10 mouse cellular contexts compared by ENCODE assay signal in genomic region chr2:58829981-58830742, GRCm38 (mm10). TPM values are rescaled to one million over a fixed set of nuclear protein-coding genes. Genes with fewer than 3 reads are reported as not detected.
DNase-seq lines count a peak whose midpoint lies in the region; ATAC-seq lines count a peak whose summit lies in the region.
"Had no signal": no experiment of that assay in that cellular context is flagged by ENCODE, and none has a peak within 500 bp of the region (broad histone marks: within the 10 kb centered on the region; RNA-seq: fewer than 3 reads in every experiment).

No protein-coding gene starts in this region.

- ATAC-seq in forebrain, embryonic 14.5 days = 0 out of 2 replicates have a peak, but pooled peaks have one; percentile 18
- ATAC-seq in forebrain, embryonic 11.5 days (replicated peaks; ENCODE audit: low FRiP score) = no peak
- ATAC-seq in erythroid progenitor cell, adult 5-6 weeks (replicated peaks; ENCODE audit: low FRiP score, poor library complexity, severe bottlenecking) = no peak

- H3K27ac ChIP-seq in forebrain, embryonic 14.5 days (ENCODE audit: low read depth, low read length) = no peak overlapping the region
- H3K27ac ChIP-seq in forebrain, embryonic 11.5 days (ENCODE audit: low read depth, low read length) = no peak overlapping the region

- H3K36me3 ChIP-seq in forebrain, embryonic 14.5 days (ENCODE audit: control insufficient read depth, insufficient read depth, low read length) = no peaks in the 10 kb centered on the region
- no peaks in the 10 kb centered on the region for H3K36me3 ChIP-seq in forebrain, embryonic 11.5 days (ENCODE audit: control insufficient read depth, insufficient read depth, low read length)

- no peaks in the 10 kb centered on the region for H3K27me3 ChIP-seq in forebrain, embryonic 14.5 days (replicated peaks; ENCODE audit: control insufficient read depth, insufficient read depth, low read length)
- H3K27me3 ChIP-seq in forebrain, embryonic 11.5 days (ENCODE audit: control insufficient read depth, insufficient read depth, low read length) = no peaks in the 10 kb centered on the region

- no peaks in the 10 kb centered on the region for H3K9me3 ChIP-seq in forebrain, embryonic 14.5 days (replicated peaks; ENCODE audit: control insufficient read depth, low read length)
- H3K9me3 ChIP-seq in forebrain, embryonic 11.5 days (ENCODE audit: control insufficient read depth, low read length) = no peaks in the 10 kb centered on the region

- H3K4me2 ChIP-seq in forebrain, embryonic 14.5 days (ENCODE audit: low read length) = no peak overlapping the region
- no peak overlapping the region for H3K4me2 ChIP-seq in forebrain, embryonic 11.5 days (ENCODE audit: low read depth, low read length, severe bottlenecking)

- DNase-seq in forebrain, embryonic 14.5 days (ENCODE audit: low spot score) = peak; percentile 27
- no peak for DNase-seq in forebrain, embryonic 11.5 days (ENCODE audit: low spot score)
- DNase-seq in testis, postnatal 14 days (ENCODE audit: low spot score) = peak; percentile 11
- DNase-seq in testis, postnatal 10 days (ENCODE audit: low spot score) = no peak
- peak; percentile 5 for DNase-seq in induced T-regulatory cell, adult 2 months (ENCODE audit: low read depth)
- peak; percentile 80 for DNase-seq in lung, postnatal 36 days
- no peak for DNase-seq in natural killer cell, adult 2 months (ENCODE audit: low spot score in 2 of 2)

- WGBS in forebrain, embryonic 14.5 days = 68% methylated on average over 7 of the region's 7 CpGs
- WGBS in forebrain, embryonic 11.5 days = 74% methylated on average over 7 of the region's 7 CpGs

- no peak overlapping the region for H3K9ac ChIP-seq in forebrain, embryonic 14.5 days (ENCODE audit: low read length)
- no peak overlapping the region for H3K9ac ChIP-seq in forebrain, embryonic 11.5 days (ENCODE audit: low read length)

- no peaks in the 10 kb centered on the region for H3K4me1 ChIP-seq in forebrain, embryonic 14.5 days (ENCODE audit: control insufficient read depth, insufficient read depth, low read length)
- H3K4me1 ChIP-seq in forebrain, embryonic 11.5 days (replicated peaks; ENCODE audit: control insufficient read depth, insufficient read depth, low read length) = no peaks in the 10 kb centered on the region

- H3K4me3 ChIP-seq in forebrain, embryonic 14.5 days (ENCODE audit: low read depth, low read length) = no peak overlapping the region
- H3K4me3 ChIP-seq in forebrain, embryonic 11.5 days (ENCODE audit: low read depth, low read length) = no peak overlapping the region

RNA-seq across cellular contexts. Expression of gene Gm11099, which starts 29.1 kb away (rescaled TPM):
- polyA plus RNA-seq in forebrain, embryonic 14.5 days (2014; fragmentation: Nextera tagmentation; extraction: Ambion mirVana) = not detected in 2 replicates
- polyA plus RNA-seq in forebrain, embryonic 11.5 days (2014; fragmentation: Nextera tagmentation; extraction: Ambion mirVana) = not detected in 2 replicates
- not detected in 2 replicates for total RNA-seq in erythroid progenitor cell, adult 5-6 weeks (2015; ENCODE audit: low replicate concordance)
- total RNA-seq in erythroid progenitor cell, adult 5-6 weeks (2017; ENCODE audit: low replicate concordance) = not detected in 2 replicates
- total RNA-seq: layer of hippocampus, adult 18-20 months; MEL had no signal

Comparison
In these comparisons a context has a peak if more than half of its experiments do, and no peak if none do; other contexts are left out.
1. DNase-seq: peak in forebrain, embryonic 14.5 days (single experiment), testis, postnatal 14 days (single experiment), induced T-regulatory cell, adult 2 months (single experiment) and lung, postnatal 36 days (single experiment); none in forebrain, embryonic 11.5 days (single experiment), testis, postnatal 10 days (single experiment) and natural killer cell, adult 2 months (0 of 2).